Mouse (Mus musculus) MEL (cell line): ENCODE data around the gene Trim14.

Source experiments
- CTCF ChIP-seq, 3 experiments: IDR thresholded peaks in 2 of 3; conservative IDR thresholded peaks in 1 of 3; 2 replicates each; pipeline ENCODE4 v1.5.1; 2011 to 2012; ENCODE audit warnings: low read length in 3 of 3, low read depth in 2 of 3, mild to moderate bottlenecking in 2 of 3, improper control_type of control experiment in 1 of 3, inconsistent platforms in 1 of 3, mixed read lengths in 1 of 3, moderate library complexity in 1 of 3; ENCODE audit not compliant: control insufficient read depth in 1 of 3, insufficient read depth in 1 of 3, poor library complexity in 1 of 3, severe bottlenecking in 1 of 3
- NRF1 ChIP-seq: IDR thresholded peaks from 2 replicates; pipeline ENCODE4 v1.6.1; 2014; ENCODE audit warnings: low read depth, mild to moderate bottlenecking, inconsistent platforms, low read length, improper control_type of control experiment, moderate library complexity; ENCODE audit not compliant: poor library complexity, insufficient read depth, severe bottlenecking
- POLR2A ChIP-seq, 2 experiments: IDR thresholded peaks; 2 replicates each; pipeline ENCODE4 v1.6.1; 2011 to 2012; ENCODE audit warnings: low read length in 2 of 2, mild to moderate bottlenecking in 2 of 2, control low read depth in 1 of 2, improper control_type of control experiment in 1 of 2, low read depth in 1 of 2, moderate library complexity in 1 of 2; ENCODE audit not compliant: control insufficient read depth in 1 of 2, insufficient read depth in 1 of 2, poor library complexity in 1 of 2
- TAL1 ChIP-seq: IDR thresholded peaks from 2 replicates; pipeline ENCODE4 v1.6.1; 2012; ENCODE audit warnings: mild to moderate bottlenecking, inconsistent platforms, low read length, moderate library complexity, mixed read lengths
- ZKSCAN1 ChIP-seq: IDR thresholded peaks from 2 replicates; pipeline ENCODE4 v1.6.1; 2012; ENCODE audit warnings: low read depth, mild to moderate bottlenecking, inconsistent platforms, low read length, improper control_type of control experiment, moderate library complexity
- ZMIZ1 ChIP-seq: IDR thresholded peaks from 2 replicates; pipeline ENCODE4 v1.6.1; 2012; ENCODE audit warnings: low read depth, mild to moderate bottlenecking, inconsistent platforms, low read length, improper control_type of control experiment, moderate library complexity

DNA sequence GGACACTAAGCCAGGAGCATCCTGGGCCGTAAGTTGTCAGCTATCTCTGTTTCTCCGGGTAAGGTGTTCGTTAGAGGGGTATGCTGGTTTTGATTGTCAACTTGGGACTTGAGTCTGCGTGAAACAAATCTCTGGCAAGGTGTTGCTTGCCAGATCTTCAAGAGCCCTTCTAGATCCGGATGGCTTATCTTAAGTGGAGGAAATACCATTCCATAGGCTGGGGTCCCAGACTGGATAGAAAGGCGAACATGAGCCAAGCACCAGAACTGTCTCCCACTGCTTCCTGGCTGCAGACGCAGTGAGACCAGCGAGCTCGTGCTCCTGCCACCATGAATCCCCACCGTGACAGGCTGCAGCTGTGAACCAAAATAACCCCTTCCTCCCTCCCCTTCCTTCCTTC lies 14.5 kb downstream of the Trim14 start:
- TF ChIP-seq CTCF (IDR thresholded peaks at IDR 0.05 in 2 of 3, conservative IDR thresholded peaks at IDR 0.05 in 1 of 3; ENCODE audit: control insufficient read depth in 1 of 3, insufficient read depth in 1 of 3, low read depth in 2 of 3, low read length in 3 of 3, poor library complexity in 1 of 3, severe bottlenecking in 1 of 3) = no peak
- TF ChIP-seq ZMIZ1 = no peak
- TF ChIP-seq TAL1 = no peak
- no peak for TF ChIP-seq ZKSCAN1
- no peak for TF ChIP-seq NRF1
- TF ChIP-seq POLR2A (IDR thresholded peaks at IDR 0.05; ENCODE audit: control insufficient read depth in 1 of 2, insufficient read depth in 1 of 2, low read depth in 1 of 2, low read length in 2 of 2, poor library complexity in 1 of 2) = no peak
